Mouse (Mus musculus) ES-Bruce4 (cell line): ENCODE data around the gene Aacs.

Experiments
- CTCF ChIP-seq: IDR thresholded peaks from one replicate; pipeline ENCODE4 v1.8.1; 2011; ENCODE audit warnings: low read depth, low read length
- EP300 ChIP-seq: IDR thresholded peaks from 2 replicates; pipeline ENCODE4 v1.6.1; 2011; ENCODE audit warnings: low read depth, low read length; ENCODE audit not compliant: insufficient read depth
- POLR2A ChIP-seq: IDR thresholded peaks from one replicate; pipeline ENCODE4 v1.8.1; 2011; ENCODE audit warnings: low read length; ENCODE audit not compliant: insufficient read depth

DNA sequence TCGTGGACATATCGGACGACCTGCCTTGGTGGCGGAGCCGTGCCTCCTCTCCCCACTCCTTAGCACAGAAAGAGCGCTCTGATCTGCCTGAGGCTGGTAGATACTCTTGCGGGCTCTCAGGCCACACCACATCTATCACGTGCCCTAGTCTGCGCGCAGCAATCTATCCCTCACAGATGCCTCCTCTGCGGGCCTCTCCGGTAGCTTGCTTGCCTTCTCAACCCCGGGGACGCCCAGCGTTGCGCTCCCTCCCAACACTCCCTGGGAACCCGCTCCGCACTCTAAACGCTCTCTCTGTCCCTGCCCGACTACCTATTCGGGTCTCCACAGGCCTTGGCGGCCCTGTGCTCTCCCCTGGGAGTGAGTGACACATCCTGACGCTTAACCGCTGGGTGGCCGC, 56.0 kb downstream of the Aacs start, which contains the start of gene Tmem132b:
- TF ChIP-seq EP300 = no peak
- no peak for TF ChIP-seq CTCF
- no peak for TF ChIP-seq POLR2A
